Mouse (Mus musculus) heart, adult 2 months (tissue): ENCODE results near the gene Cblb. TPM values are rescaled to one million over a fixed set of nuclear protein-coding genes. Genes with fewer than 3 reads are reported as not detected.
A peak's percentile ranks its signal among the peaks of the same experiment; 100 is the strongest.

ENCODE experiments used
- DNase-seq, 2 experiments: peaks; one replicate each; pipeline ENCODE4 v3.0.0; 2021
- H3K27ac ChIP-seq: fragments of 200-600 bp; 2 replicates; pipeline ENCODE4 v1.8.1; 2022
- H3K27me3 ChIP-seq: fragments of 200-500 bp; 2 replicates; pipeline ENCODE4 v1.6.1; 2012; ENCODE audit warnings: mild to moderate bottlenecking, low read length, inconsistent platforms, mixed read lengths; ENCODE audit not compliant: control insufficient read depth, insufficient read depth
- H3K36me3 ChIP-seq: fragments of 200-500 bp; 2 replicates; pipeline ENCODE4 v1.6.1; 2012; ENCODE audit warnings: low read length, inconsistent platforms; ENCODE audit not compliant: control insufficient read depth, insufficient read depth
- H3K4me1 ChIP-seq: fragments of 200-500 bp; 2 replicates; pipeline ENCODE4 v1.6.1; 2011; ENCODE audit warnings: low read length; ENCODE audit not compliant: control insufficient read depth, insufficient read depth
- H3K4me3 ChIP-seq: fragments of 200-600 bp; 2 replicates; pipeline ENCODE4 v1.8.1; 2022
- H3K79me2 ChIP-seq: fragments of 200-500 bp; replicated peaks from 2 replicates; pipeline ENCODE4 v1.6.1; 2012; ENCODE audit warnings: mild to moderate bottlenecking, inconsistent platforms, low read length, moderate library complexity, mixed read lengths; ENCODE audit not compliant: control insufficient read depth, insufficient read depth
- H3K9ac ChIP-seq: fragments of 200-500 bp; 2 replicates; pipeline ENCODE4 v1.6.1; 2012; ENCODE audit warnings: low read depth, mild to moderate bottlenecking, control low read depth, inconsistent platforms, low read length, mixed read lengths
- CTCF ChIP-seq: fragments of 200-600 bp; IDR thresholded peaks from 2 replicates; pipeline ENCODE4 v1.8.1; 2022; ENCODE audit warnings: antibody characterized with exemption, mild to moderate bottlenecking, moderate library complexity
- EP300 ChIP-seq: fragments of 200-500 bp; IDR thresholded peaks from 2 replicates; pipeline ENCODE4 v1.6.1; 2011; ENCODE audit warnings: low read depth, low read length, control low read depth; ENCODE audit not compliant: insufficient read depth
- POLR2A ChIP-seq: fragments of 200-500 bp; IDR thresholded peaks from 2 replicates; pipeline ENCODE4 v1.6.1; 2011; ENCODE audit warnings: mild to moderate bottlenecking, low read depth, low read length, control low read depth; ENCODE audit not compliant: insufficient read depth
- WGBS: fragments of 180-500 bp; shearing (Covaris S2); methylation state at CpG from one replicate; pipeline ENCODE4 v1.1.7; 2018; 5-methylcytosine and 5-hydroxymethylcytosine counted together
- intact Hi-C: fragments of 180-260 bp; cut with DNase I; formaldehyde crosslinking; loops from one replicate; pipeline ENCODE4 v1.15.1; 2025
- polyA plus RNA-seq: library from polyadenylated mRNA; depleted of rRNA; stranded (reverse); fragments of >200 nt; gene quantifications from 2 replicates; pipeline ENCODE4 v1.2.3, GENCODE M21; 2012
- total RNA-seq, 2 experiments: library from RNA; stranded (reverse); gene quantifications; 2 replicates each; pipeline ENCODE4 v1.2.3; 2021

Gene Cblb
- total and polyA plus RNA-seq, 3 experiments: 7.5 to 14.0 (median 13.6) TPM

DNA sequence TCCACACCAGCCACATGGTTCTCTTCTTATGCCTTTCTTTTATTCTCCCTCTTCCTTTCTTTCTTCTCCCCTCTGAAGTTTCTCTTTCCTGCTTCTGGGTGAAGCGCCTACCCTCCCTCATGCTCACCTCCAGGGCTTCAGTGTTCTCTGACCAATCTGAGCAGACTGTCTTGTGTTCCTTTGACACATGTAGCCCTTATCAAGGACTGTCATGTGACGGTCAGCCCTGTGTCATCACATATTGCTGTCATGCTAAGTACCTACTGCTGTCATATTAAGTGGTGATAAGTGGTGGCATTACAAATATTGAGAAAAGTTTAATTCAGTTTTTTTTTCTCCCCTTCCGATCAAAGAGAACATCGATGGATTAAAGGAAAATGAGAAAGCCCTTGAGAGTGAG, 28.5 kb downstream of the Cblb start:
- peak overlapping the region; percentile 16 for H3K9ac ChIP-seq
- peaks cover 8% of the 10 kb centered on the region for H3K79me2 ChIP-seq
- H3K27ac ChIP-seq: peak overlapping the region; percentile 62
- H3K27me3 ChIP-seq: no peaks in the 10 kb centered on the region
- no peak overlapping the region for H3K4me3 ChIP-seq
- no peak for TF ChIP-seq CTCF
- no peak for TF ChIP-seq POLR2A
- no peak for TF ChIP-seq EP300
- intact Hi-C loops: no loop called here
- DNase-seq: no peak
- H3K4me1 ChIP-seq: peaks cover 32% of the 10 kb centered on the region
- H3K36me3 ChIP-seq: peaks cover 47% of the 10 kb centered on the region
- WGBS: 69% methylated on average over 4 of the region's 4 CpGs

GRCm38 (mm10) chr16:52060100-52060719, 29.2 kb downstream of the Cblb start:
- Histone ChIP-seq H3K4me3 (no peak overlapping the region), H3K36me3 (peaks cover 41% of the 10 kb centered on the region), H3K27me3 (no peaks in the 10 kb centered on the region), H3K9ac (peak overlapping the region; percentile 35; the same call in 1 of the 2 replicates), H3K4me1 (peaks cover 32% of the 10 kb centered on the region), H3K79me2 (peaks cover 8% of the 10 kb centered on the region), H3K27ac (peak overlapping the region; percentile 62)
- intact Hi-C loops: no loop called here
- DNase-seq: peak in 1 of 2 experiments; percentile 83
- TF ChIP-seq POLR2A: no peak
- no peak for TF ChIP-seq CTCF
- no peak for TF ChIP-seq EP300
- 50% methylated on average over 17 of the region's 17 CpGs for WGBS

GRCm38 (mm10) chr16:52061015-52061481, 30.0 kb downstream of the Cblb start:
- Histone ChIP-seq H3K27me3 (no peaks in the 10 kb centered on the region), H3K27ac (peak overlapping the region; percentile 62), H3K79me2 (peaks cover 8% of the 10 kb centered on the region), H3K4me3 (no peak overlapping the region), H3K9ac (no peak overlapping the region; the same call in 1 of the 2 replicates), H3K36me3 (peaks cover 37% of the 10 kb centered on the region), H3K4me1 (peaks cover 27% of the 10 kb centered on the region)
- intact Hi-C loops: no loop called here
- 32% methylated on average over 4 of the region's 4 CpGs for WGBS
- TF ChIP-seq POLR2A (no peak), EP300 (no peak), CTCF (no peak)
- no peak for DNase-seq

DNA sequence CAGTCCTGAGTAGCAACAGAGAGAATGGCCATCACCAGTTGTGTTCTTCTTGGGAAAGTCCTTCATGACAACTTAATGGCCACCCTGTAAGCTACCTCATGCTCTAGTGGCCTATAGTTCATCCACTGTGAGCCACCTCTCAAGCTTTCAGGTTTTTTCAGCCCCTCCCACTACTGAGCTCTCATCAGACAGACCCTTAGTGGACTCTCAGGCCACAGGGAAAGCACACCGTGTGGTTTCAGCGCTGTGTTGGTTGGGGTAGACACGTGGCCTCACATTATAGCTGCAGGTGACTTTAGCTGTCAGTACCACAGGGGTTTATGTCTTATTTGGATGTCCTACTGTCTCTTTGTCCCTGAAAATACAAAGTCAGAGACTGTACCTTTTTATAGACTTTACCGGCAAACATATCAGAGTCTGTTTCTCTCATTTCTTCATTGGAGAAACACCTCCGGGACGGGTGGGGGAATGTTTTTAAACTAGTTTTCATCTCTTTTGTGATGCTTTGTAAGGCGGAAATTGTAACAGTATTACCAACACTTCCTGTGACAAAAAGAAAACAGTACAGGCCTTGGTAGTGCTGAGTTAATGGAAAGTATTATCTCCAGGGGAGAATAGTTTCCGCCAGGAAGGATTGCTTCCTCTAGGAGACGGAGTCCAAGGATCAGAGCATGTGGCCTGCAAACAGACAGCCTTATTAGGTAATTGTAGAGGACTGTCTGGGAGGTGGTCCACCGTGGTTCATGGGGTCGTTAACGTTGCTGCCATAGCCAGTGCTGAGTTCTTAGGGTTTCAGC, 33.5 kb downstream of the Cblb start:
- Histone ChIP-seq H3K79me2 (peaks cover 5% of the 10 kb centered on the region; the same call in 1 of the 2 replicates), H3K4me1 (peaks cover 16% of the 10 kb centered on the region), H3K4me3 (no peak overlapping the region), H3K9ac (no peak overlapping the region), H3K36me3 (peaks cover 21% of the 10 kb centered on the region), H3K27me3 (no peaks in the 10 kb centered on the region), H3K27ac (peak overlapping the region; percentile 67)
- intact Hi-C loops: no loop called here
- WGBS: 33% methylated on average over 12 of the region's 12 CpGs
- DNase-seq: no peak
- no peak for TF ChIP-seq CTCF
- TF ChIP-seq POLR2A: no peak
- no peak for TF ChIP-seq EP300

- TF ChIP-seq CTCF (no peak), EP300 (no peak)
- Histone ChIP-seq H3K4me1 (peaks cover 15% of the 10 kb centered on the region), H3K36me3 (peaks cover 15% of the 10 kb centered on the region; the same call in 1 of the 2 replicates), H3K27me3 (no peaks in the 10 kb centered on the region), H3K27ac (no peak overlapping the region), H3K9ac (no peak overlapping the region), H3K79me2 (peaks cover 2% of the 10 kb centered on the region; the same call in 1 of the 2 replicates), H3K4me3 (no peak overlapping the region)
- WGBS: 75% methylated on average over 10 of the region's 10 CpGs
- DNase-seq: no peak
- intact Hi-C loops: no loop called here
Observed at GRCm38 (mm10) chr16:52067632-52068516, 36.8 kb downstream of the Cblb start.
